Mouse (Mus musculus) small intestine, adult 2 months (tissue): ENCODE measurements at regions not wholly inside any gene's neighbourhood (a gene's known extent, or its start where the extent isn't known, plus 50 kb on each side); places are given as distances from the start of the nearest gene placed in this dataset.

ENCODE experiments used
- H3K27ac ChIP-seq: fragments of 200-500 bp; 2 replicates; pipeline ENCODE4 v1.5.1; 2012; ENCODE audit warnings: low read depth, low read length, control low read depth, inconsistent platforms; ENCODE audit not compliant: insufficient read depth
- H3K27me3 ChIP-seq: fragments of 200-500 bp; 2 replicates; pipeline ENCODE4 v1.6.1; 2012; ENCODE audit warnings: mild to moderate bottlenecking, moderate library complexity, low read length, inconsistent platforms; ENCODE audit not compliant: control insufficient read depth, insufficient read depth
- H3K36me3 ChIP-seq: fragments of 200-500 bp; 2 replicates; pipeline ENCODE4 v1.6.1; 2012; ENCODE audit warnings: mild to moderate bottlenecking, low read length, control low read depth, inconsistent platforms; ENCODE audit not compliant: control insufficient read depth, insufficient read depth
- H3K4me1 ChIP-seq: fragments of 200-500 bp; 2 replicates; pipeline ENCODE4 v1.6.1; 2012; ENCODE audit warnings: low read length, inconsistent platforms, mixed read lengths; ENCODE audit not compliant: control insufficient read depth, insufficient read depth, insufficient read length
- H3K4me3 ChIP-seq: fragments of 200-500 bp; 2 replicates; pipeline ENCODE4 v1.5.1; 2012; ENCODE audit warnings: low read depth, mild to moderate bottlenecking, control low read depth, inconsistent platforms, low read length, moderate library complexity
- CTCF ChIP-seq: fragments of 200-500 bp; IDR thresholded peaks from 2 replicates; pipeline ENCODE4 v1.5.1; 2012; ENCODE audit warnings: low read depth, mild to moderate bottlenecking, control low read depth, inconsistent platforms, low read length, moderate library complexity, mixed read lengths; ENCODE audit not compliant: insufficient replicate concordance, insufficient read length; ENCODE audit errors: extremely low read depth
- POLR2A ChIP-seq: fragments of 200-500 bp; IDR thresholded peaks from 2 replicates; pipeline ENCODE4 v1.6.1; 2012; ENCODE audit warnings: low read depth, mild to moderate bottlenecking, control low read depth, inconsistent platforms, low read length, moderate library complexity
- WGBS: fragments of 180-500 bp; shearing (Covaris S2); methylation state at CpG from one replicate; pipeline ENCODE4 v1.1.7; 2018; 5-methylcytosine and 5-hydroxymethylcytosine counted together

DNA sequence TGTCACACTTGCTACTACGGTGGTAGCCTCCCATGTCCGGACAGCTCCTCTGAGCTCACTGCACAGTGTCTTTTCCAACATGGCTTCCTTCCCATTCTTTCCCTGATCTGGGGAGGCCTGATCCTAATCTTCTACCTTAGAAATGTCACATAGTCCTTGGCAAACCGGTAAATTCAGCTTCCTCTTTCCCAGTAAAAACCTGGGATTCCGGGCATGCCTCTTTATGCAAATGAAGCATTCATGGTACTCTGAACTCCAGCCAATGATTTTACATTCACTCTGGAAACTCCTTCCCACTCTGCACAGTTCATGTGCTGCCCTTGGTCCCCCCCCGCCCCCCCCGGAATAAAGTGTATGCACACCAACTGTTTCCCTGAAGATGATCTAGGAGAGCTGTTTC, 134.6 kb upstream of the Zfp217 start:
- TF ChIP-seq CTCF (no peak), POLR2A (no peak)
- Histone ChIP-seq H3K27me3 (no peaks in the 10 kb centered on the region), H3K36me3 (no peaks in the 10 kb centered on the region), H3K4me1 (peaks cover 15% of the 10 kb centered on the region), H3K4me3 (no peak overlapping the region), H3K27ac (no peak overlapping the region)
- 56% methylated on average over 6 of the region's 6 CpGs for WGBS

DNA sequence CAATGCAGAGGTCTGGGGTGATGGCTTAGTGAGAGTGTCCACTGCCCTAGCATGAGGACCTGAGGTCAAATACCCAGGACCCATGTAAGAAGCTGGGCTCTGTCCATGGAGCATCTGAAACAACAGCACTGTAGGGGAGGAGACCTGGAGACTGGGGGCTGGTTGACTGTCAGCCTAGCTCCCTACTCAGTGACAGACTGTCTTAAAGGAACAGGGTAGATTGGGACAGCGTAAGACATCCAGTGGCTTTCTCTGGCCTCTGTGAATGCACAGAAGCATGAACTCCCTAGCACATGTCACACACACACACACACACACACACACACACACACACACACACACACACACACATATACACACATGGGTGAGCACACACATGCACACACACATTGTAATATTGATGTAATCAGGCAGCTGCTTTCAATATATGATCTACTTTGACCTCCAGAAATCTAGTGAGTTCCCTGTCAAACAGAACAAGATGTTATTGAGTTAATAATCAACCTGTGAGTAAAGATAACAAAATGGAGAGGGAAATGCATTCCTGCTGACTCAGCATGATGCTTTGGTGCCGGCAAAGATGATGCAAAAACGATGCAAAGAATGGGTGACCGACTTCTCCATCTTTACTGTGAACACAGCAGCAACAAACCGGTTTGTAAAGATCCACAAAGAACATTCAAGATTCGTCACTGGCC, 133.6 kb upstream of the Zfp217 start:
- Histone ChIP-seq H3K4me3 (no peak overlapping the region), H3K36me3 (no peaks in the 10 kb centered on the region), H3K27me3 (no peaks in the 10 kb centered on the region), H3K27ac (peak overlapping the region; percentile 86), H3K4me1 (peaks cover 15% of the 10 kb centered on the region)
- WGBS = 27% methylated on average over 6 of the region's 6 CpGs
- TF ChIP-seq POLR2A (no peak), CTCF (no peak)

DNA sequence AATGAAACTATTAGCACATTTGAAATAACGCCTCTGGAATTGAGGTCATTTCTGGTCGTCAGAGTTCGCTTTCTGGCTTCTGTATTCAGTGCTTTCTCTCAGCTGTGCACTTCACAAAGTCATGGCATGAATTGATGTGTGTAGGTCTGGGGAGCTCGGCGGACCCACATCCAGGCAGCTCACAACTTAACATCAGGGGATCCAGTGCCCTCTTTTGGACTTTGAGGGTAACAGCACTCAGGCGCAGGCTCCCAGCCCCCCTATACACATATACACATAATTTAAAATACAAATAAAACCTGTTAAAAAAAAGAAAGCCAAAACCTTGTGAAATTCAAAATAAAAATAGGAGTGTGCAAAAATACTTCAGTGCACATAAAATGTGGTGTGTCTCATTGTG, 132.8 kb upstream of the Zfp217 start:
- TF ChIP-seq CTCF = peak; percentile 18; the same call in 1 of the 2 replicates
- no peak for TF ChIP-seq POLR2A
- 83% methylated on average over 6 of the region's 6 CpGs for WGBS
- no peak overlapping the region for H3K27ac ChIP-seq

DNA sequence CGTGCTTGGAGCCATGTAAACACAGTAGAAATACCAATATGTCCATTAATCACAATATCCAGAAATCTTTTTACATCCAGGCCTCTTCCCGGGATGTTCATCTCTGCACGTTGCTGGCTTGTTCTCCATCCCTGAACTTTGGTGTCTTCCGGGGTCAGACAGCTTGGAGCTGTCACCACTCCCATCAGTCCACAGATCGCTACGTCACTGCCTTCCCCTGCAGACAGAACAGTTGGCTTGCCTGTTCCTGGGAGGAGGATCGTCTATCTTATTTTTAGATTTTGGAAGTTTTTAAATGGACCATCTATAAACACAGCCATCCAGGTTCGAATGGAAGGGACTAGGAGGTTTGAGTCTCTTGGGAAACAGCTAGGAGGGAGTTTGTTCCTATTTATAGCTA, 130.0 kb upstream of the Zfp217 start:
- no peak overlapping the region for H3K27ac ChIP-seq
- 63% methylated on average over 8 of the region's 8 CpGs for WGBS

More for the DNA sequence above, 132.8 kb upstream of the Zfp217 start:
- no peaks in the 10 kb centered on the region for H3K27me3 ChIP-seq
- peaks cover 9% of the 10 kb centered on the region for H3K4me1 ChIP-seq
- H3K4me3 ChIP-seq = no peak overlapping the region
- no peaks in the 10 kb centered on the region for H3K36me3 ChIP-seq

DNA sequence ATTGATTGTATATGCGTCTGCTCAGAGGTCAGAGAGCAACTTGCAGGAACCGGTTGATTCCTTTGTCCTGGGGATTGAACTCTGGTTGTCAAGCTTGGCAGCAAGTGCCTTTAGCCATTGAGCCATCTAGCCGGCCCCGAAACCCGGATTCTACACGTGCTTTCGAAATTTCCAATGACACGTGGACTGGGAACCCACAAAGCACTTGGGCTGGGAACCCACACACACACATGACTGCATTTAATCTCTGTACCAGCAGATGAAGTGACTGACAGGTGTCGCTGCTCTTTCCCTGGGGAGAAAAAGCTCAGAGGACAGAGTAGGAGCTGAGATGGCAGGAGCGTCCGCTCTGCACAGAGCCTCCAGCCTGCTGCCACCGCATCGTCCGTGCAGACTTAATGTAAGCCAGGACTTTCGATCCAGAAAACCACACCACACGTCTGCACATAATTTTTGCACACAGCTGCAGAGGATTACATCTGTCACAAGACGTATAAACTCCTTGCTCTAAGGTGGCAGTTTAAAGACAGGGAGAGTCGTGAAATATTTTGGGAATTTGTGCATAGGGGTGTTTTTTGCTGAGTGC, 129.4 kb upstream of the Zfp217 start:
- 71% methylated on average over 18 of the region's 18 CpGs for WGBS
- Histone ChIP-seq H3K27ac (no peak overlapping the region), H3K27me3 (no peaks in the 10 kb centered on the region), H3K4me3 (no peak overlapping the region), H3K36me3 (no peaks in the 10 kb centered on the region), H3K4me1 (peaks cover 6% of the 10 kb centered on the region)
- TF ChIP-seq POLR2A (no peak), CTCF (no peak)

More for the DNA sequence above, 130.0 kb upstream of the Zfp217 start:
- H3K4me1 ChIP-seq = peaks cover 6% of the 10 kb centered on the region
- TF ChIP-seq POLR2A = no peak
- no peak for TF ChIP-seq CTCF
- H3K27me3 ChIP-seq = no peaks in the 10 kb centered on the region
- H3K4me3 ChIP-seq = no peak overlapping the region
- no peaks in the 10 kb centered on the region for H3K36me3 ChIP-seq

DNA sequence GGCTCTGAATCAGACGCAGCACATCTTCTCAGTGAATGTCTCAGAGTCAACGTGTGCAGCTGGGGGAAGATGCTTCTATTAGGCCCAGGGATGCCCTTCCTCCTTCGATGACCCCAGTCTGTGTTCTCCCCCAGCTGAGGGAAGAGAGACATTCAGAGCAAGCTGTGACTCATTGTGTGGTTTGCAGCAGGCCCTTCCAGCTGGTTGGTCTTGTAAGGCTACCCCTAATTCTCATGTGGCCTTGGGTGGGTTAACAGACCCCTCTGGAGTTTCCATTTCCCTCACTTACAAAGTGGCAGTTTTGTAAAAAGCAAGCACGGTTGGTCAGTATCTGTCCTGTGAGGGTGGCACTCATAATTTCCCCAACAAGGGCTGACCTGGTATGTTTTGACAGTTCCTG, 127.8 kb upstream of the Zfp217 start:
- Histone ChIP-seq H3K27me3 (no peaks in the 10 kb centered on the region), H3K36me3 (no peaks in the 10 kb centered on the region), H3K4me3 (no peak overlapping the region), H3K27ac (no peak overlapping the region), H3K4me1 (peaks cover 2% of the 10 kb centered on the region; the same call in 1 of the 2 replicates)
- TF ChIP-seq CTCF = no peak
- no peak for TF ChIP-seq POLR2A
- 76% methylated on average over 4 of the region's 4 CpGs for WGBS

DNA sequence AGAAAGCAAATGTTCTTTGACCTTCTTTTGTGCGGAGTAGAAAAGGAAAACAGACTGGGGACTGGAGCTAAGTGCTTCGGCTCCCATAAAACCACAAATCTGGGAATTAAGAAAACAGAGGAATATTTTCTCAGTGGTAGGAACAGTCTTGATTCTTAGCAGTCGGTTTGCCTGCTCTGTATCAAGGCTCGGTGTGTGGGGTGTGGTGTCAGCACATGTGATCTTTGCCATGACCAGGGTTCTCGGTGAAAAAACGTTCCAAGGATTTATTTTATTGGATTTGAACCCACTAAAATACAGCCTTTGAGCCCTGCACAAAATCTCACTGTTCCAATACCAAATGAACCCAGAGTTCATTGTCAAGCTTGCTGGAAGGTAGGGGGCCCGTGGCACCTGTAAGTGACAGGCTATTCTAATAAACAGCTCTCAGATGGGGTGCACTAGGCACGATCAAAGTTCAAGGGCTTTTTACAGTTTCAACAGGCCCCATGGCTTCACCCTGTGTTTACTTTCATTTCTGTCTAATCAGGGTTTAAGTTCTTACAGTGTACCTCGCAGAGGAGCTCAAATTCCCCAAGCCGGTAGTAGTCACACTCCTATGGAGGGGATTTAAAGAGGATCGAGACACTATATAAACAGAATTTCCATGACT, 122.1 kb upstream of the Zfp217 start:
- Histone ChIP-seq H3K4me3 (no peak overlapping the region), H3K4me1 (peaks cover 7% of the 10 kb centered on the region), H3K27ac (peak overlapping the region; percentile 93), H3K27me3 (no peaks in the 10 kb centered on the region), H3K36me3 (no peaks in the 10 kb centered on the region)
- 22% methylated on average over 11 of the region's 11 CpGs for WGBS
- no peak for TF ChIP-seq CTCF
- TF ChIP-seq POLR2A = no peak
